Mouse (Mus musculus) kidney, adult 8-10 months (tissue): Measurements from ENCODE around the gene Nedd9.
A peak's percentile ranks its signal among the peaks of the same experiment; 100 is the strongest.

Source experiments
- DNase-seq, 2 experiments: peaks; one replicate each; pipeline ENCODE4 v3.0.0; 2022

Gene Nedd9

DNA sequence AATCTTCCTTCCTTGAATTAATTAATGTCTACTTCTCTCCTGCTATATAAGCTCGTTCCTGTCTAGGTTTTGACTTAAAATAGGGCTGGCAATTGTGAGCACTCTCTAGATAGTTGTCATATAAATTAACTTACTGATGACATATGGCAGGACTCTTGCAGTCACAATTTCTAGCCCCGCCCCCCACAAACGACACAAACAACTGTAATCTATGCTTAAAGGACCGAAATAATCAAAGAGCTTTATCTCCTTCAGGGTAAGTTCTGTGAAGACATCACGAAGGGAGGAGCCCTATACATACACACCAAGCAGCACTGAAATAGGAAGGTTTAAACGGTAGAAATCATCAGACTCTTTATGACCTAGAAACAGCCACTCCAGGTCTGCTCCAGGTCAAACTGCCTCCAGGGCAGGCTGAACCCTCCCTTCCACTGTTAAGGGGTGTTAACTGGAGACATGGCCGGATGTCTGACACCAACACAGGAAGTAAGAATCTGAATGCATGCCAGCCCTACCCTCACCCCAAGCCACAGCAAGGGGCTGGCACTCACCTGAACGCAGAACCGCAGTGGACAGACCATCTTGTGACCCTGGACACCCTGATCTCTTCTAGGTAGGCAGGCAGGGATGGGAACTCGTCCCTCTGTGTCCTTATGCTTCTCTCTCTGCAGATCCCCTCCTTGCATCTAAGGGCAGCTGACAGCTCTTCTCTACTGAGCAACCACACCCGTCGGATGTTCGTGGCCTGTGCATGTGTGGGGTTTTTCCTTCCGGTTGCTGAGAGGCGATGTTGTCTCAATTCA lies at the start of gene Nedd9:
Gene Nedd9, minus strand, starts transcription at position 757 of the 803 bp plus-strand sequence.
- peak; percentile 45 to 52 for DNase-seq

GRCm38 (mm10) chr13:41532625-41533024 lies 45.5 kb upstream of the Nedd9 start:
- no peak for DNase-seq

DNA sequence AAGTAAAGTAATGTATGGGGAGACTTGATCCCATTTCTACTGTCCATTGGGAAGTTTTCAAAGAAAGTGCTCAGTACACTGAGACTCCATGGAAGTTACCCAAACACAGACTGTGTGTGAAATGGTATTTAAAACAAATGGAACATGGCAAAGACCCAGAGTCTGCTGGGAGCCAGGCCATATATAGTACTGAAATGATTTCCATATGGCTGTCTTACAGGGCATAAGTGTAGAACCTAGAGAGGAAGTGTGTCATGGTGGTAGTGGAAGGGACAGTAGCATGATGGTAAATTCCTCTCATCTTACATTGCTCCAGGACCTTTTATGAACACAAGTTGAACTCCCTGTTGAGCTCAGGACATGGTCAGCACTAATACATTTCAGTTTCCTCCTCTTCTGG lies 43.2 kb upstream of the Nedd9 start:
- DNase-seq, result no peak

GRCm38 (mm10) chr13:41524208-41524607 lies 37.0 kb upstream of the Nedd9 start:
- no peak for DNase-seq

- DNase-seq, result no peak
Observed at GRCm38 (mm10) chr13:41521296-41521695, 34.1 kb upstream of the Nedd9 start.

DNA sequence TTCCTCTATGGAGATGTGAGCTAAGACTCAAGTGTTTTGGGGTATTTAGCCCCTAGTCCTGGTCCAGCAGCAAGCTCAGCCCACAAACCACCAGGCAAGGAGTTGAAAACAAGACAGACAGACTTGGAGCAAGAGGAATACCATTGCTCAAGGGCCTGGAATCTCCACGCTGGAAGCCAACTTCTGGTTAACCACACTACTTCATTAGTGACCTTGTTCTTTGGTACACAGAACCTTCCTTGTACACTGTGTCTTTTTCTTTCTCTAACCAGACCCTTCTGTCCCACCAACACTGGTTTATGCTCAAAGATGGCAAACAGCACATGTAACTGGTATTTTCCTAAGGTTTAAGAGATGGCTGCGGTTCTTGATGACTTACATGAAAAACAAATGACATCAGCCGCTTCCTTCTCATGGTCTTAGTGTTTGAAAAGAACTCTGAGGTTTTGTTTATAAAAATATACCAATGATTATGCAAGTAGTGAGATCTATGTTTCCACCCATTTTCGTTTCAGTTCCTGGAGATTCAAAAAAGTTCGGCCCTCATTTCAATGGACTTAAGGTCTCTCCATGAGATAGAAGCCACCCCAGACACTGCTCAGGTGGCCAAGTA lies 33.5 kb upstream of the Nedd9 start:
- DNase-seq, result no peak

DNA sequence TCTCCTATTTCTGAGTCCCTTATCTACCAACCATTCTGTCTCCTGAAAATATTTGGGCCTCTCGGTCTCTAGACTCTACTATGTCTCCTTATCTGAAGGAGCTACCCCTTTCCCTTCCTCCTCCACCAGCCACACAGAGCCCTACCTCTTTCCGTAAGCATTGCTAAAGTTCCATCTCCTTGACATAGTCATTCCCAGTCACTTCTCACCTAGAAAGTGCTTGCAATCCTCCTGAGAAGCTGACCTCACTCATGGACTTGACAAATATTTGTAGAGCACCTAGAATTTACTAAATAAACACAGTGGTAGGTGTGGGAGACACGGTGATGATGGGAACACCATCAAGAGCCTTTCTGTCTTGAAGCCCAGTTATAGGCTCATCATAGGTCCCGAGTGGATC lies 32.6 kb upstream of the Nedd9 start:
- DNase-seq, result no peak

DNA sequence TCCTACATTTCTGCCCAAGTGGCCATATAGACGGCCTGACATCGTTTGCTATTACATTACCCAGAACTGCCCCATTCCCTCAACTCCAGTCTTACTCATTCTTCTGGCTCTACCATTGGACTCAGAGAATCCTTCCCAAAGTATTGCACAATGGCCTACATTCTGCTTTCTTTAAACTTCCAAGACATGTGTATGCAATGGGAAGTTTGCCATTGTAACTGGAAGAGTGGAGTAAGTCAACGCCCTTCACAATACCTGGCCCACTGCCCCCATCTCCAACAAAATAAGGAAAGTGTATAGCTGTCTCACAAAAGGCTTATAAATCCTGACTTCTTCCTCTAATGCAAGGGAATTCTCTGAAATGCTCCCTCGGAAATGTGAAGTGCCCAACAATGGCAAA lies 30.0 kb upstream of the Nedd9 start:
- DNase-seq, result no peak

- DNase-seq, result no peak
Observed at GRCm38 (mm10) chr13:41515749-41516148, 28.6 kb upstream of the Nedd9 start.

GRCm38 (mm10) chr13:41514918-41515317 lies 27.8 kb upstream of the Nedd9 start:
- no peak for DNase-seq

DNA sequence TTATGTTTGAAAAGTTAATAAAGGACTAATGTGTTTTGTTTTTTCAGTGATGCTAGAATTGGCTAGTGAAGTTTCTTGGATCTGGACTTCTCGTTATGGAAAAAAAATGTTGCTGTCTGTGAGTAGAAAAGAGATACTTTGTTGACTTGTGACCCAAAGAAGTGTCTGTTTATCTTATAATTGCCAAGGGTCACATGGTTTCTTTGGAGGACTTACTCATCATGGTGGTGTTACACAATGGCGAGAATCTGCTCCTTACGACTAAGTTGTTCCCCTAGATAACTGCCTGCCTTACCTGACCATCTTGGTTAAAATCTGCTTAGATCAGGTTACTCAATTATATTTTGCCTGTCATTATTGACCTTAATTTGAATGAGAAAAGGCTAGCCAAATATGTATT lies 26.3 kb upstream of the Nedd9 start:
- DNase-seq, result no peak

DNA sequence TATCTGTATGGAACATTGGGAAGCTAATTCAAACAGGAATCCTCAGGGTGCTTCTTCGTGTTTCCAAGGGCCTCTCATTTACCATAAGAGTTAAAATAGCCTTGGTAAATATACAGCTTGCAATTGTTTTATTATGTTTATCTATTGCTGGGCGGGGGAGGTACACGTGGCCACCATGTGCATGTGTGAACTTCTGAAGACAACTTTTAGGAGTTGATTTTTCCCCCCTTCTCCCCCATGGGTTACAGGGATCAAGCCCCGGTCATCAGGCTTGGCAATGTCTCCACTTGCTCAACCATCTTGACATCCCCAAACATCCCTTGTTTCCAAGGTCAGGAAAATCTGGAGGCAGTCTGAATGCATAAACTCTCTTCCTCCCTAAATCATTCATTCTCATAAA lies 25.1 kb upstream of the Nedd9 start:
- DNase-seq, result peak in 1 of 2 experiments; percentile 12

DNA sequence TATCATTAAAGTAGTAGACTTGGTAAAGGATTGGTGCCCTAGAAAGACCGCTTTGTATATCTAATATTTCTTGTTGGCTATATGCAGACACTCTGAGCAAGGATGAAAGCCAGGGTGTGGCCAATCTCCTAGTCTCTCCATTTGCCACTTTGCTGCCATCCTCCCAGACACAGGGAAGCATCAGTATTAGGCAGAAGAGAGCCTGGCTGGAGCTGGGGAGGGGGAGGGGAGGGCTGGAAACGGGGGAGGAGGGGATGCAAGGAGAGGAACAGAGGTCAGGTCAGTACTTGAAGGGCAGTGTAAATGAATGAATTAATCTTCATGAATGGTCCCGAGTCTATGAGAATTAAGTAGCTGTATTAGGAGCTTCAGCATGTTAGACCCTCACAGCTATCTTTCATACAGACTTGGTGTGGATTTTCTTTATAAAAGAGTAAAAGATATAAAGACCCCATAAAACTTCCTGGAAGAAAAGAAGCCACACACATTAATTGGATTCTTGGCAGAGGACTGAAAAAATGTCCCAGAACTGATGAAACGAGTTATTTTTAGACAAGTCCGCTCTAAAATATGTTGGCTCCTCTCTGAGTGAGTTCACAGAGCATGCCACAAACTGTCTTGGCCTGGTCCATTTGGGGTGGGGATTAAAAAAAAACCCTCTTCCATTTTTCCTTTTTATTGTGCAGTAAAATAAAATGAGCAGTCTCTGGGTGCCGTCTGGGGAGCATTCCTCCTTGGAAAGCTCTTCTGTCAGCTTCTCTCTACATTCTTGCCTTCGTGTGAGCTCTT lies 23.7 kb upstream of the Nedd9 start:
- DNase-seq, result peak in 1 of 2 experiments; percentile 22

DNA sequence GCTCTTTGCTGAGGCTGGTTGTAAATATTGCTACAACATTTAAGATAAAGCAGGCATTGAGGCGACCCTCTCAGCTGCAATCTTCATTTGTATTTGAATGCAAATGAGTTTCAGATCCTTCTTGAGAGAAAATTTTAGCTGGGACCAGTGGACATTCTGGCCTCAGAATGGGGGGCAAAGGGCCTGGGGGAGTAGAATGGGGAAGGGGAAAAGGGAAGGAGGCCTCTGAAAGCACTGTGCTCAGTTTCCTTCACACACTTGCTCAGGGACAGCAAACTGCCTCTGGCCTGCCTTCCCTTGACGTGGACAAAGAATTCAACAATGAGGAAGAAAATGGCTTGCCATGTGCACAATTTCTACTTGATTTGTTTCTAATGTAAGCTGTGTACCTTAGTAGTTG lies 18.4 kb upstream of the Nedd9 start:
- no peak for DNase-seq

GRCm38 (mm10) chr13:41504997-41505396 lies 17.8 kb upstream of the Nedd9 start:
- no peak for DNase-seq

GRCm38 (mm10) chr13:41504448-41504847 lies 17.3 kb upstream of the Nedd9 start:
- no peak for DNase-seq

DNA sequence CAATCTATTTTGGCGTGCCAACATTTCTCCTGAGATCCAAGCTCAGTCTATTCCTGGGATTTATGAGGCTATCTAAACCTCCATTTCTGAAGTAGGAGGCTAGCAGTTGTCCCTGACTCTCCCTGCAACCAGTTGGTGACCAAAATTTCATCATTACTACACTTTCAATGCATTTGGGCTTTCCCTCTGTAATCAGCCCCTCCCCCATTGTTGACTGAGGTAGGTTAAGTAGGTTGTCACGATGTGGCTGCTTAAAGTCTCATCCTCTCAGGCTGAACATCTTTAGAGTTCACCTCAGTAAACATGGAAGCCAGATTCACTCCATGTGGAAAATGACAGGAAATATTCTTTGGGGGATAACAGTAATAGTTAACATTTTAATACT lies 15.7 kb upstream of the Nedd9 start:
- no peak for DNase-seq

DNA sequence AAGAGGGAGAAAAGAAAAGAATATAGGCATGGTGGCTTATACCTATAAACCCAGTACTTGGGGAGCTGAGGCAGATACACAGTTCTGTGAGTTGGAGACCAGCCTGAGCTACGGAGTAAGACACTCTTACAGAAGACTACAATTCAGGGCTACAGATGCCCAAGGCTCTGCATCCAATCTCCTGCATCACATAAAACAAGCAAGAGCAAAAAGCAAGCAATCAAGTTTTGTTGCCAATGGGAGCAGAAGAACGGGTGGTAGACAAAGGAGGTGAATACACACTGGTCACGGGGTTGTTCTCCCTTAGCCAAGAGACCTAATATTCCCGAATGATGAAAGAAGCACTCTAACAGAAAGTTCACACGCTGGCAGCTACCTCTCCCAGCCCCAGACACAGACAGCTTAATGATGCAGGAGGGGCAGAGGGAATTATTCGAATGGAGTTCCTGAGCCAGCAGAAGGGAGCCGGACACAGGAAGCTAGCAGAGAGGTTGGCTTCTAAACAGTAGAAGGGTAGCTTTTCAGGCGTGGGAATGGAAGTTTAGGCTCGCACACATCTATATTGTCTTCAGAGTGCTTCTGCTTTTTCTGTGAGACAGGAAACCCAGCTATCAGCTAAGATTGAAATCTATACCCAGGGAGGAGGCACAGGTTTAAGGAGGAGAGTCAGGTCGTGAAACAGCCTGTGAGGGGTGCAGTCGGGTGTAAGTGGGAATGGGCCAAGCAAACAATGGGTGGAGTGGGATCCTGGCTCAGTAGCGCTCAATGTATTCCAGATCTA lies 15.2 kb upstream of the Nedd9 start:
- no peak for DNase-seq

- DNase-seq, result no peak
Observed at GRCm38 (mm10) chr13:41500793-41501192, 13.6 kb upstream of the Nedd9 start.

- DNase-seq, result no peak
Observed at GRCm38 (mm10) chr13:41498611-41499121, 11.5 kb upstream of the Nedd9 start.

GRCm38 (mm10) chr13:41494681-41495080 lies 7.5 kb upstream of the Nedd9 start:
- DNase-seq, result no peak

GRCm38 (mm10) chr13:41491981-41492702 lies 5.0 kb upstream of the Nedd9 start:
- no peak for DNase-seq
